Mouse (Mus musculus) stomach, embryonic 14.5 days (tissue): ENCODE results near the gene Trim69. TPM values are rescaled to one million over a fixed set of nuclear protein-coding genes. Genes with fewer than 3 reads are reported as not detected.
A peak's percentile ranks its signal among the peaks of the same experiment; 100 is the strongest.

Experiments
- ATAC-seq: fragments of 200-750 bp; cut with Nextera tagmentation; 2 replicates; pipeline ENCODE4 v1.8.0; 2017; ENCODE audit warnings: low read depth, moderate TSS enrichment; ENCODE audit not compliant: insufficient number of reproducible peaks, insufficient read depth, low FRiP score
- H3K27ac ChIP-seq: fragments of 300-500 bp; sonication (generic); 2 replicates; pipeline ENCODE4 v1.5.1; 2014; ENCODE audit warnings: mild to moderate bottlenecking, low read length, moderate library complexity, mixed read lengths
- H3K27me3 ChIP-seq: fragments of 300-500 bp; sonication (generic); 2 replicates; pipeline ENCODE4 v1.6.1; 2014; ENCODE audit warnings: low read length, control low read depth, mixed read lengths; ENCODE audit not compliant: control insufficient read depth, insufficient read depth
- H3K36me3 ChIP-seq: fragments of 300-500 bp; sonication (generic); 2 replicates; pipeline ENCODE4 v1.6.1; 2014; ENCODE audit warnings: mild to moderate bottlenecking, control low read depth, low read length, moderate library complexity, mixed read lengths; ENCODE audit not compliant: control insufficient read depth, insufficient read depth
- H3K4me1 ChIP-seq: fragments of 300-500 bp; sonication (generic); 2 replicates; pipeline ENCODE4 v1.6.1; 2014; ENCODE audit warnings: low read length, control low read depth, mixed read lengths; ENCODE audit not compliant: control insufficient read depth, insufficient read depth
- H3K4me2 ChIP-seq: fragments of 300-500 bp; sonication (generic); replicated peaks from 2 replicates; pipeline ENCODE4 v1.6.1; 2014; ENCODE audit warnings: low read depth, low read length, control low read depth
- H3K4me3 ChIP-seq: fragments of 300-500 bp; sonication (generic); 2 replicates; pipeline ENCODE4 v1.5.1; 2014; ENCODE audit warnings: low read depth, low read length, control low read depth
- H3K9ac ChIP-seq: fragments of 300-500 bp; sonication (generic); replicated peaks from 2 replicates; pipeline ENCODE4 v1.6.1; 2014; ENCODE audit warnings: low read depth, mild to moderate bottlenecking, control low read depth, low read length, moderate library complexity, mixed read lengths
- H3K9me3 ChIP-seq: fragments of 300-500 bp; sonication (generic); 2 replicates; pipeline ENCODE4 v1.6.1; 2016; ENCODE audit warnings: low read depth, low read length, control low read depth; ENCODE audit not compliant: control insufficient read depth
- WGBS: fragments of 180-500 bp; shearing (Covaris S2); extraction: QIAGEN DNeasy Blood & Tissue Kit; methylation state at CpG from one replicate; pipeline ENCODE4 v1.1.7; 2014; 5-methylcytosine and 5-hydroxymethylcytosine counted together
- polyA plus RNA-seq: library from polyadenylated mRNA; unstranded; fragments of >200 nt; fragmentation: Nextera tagmentation; extraction: Ambion mirVana; gene quantifications from 2 replicates; pipeline ENCODE4 v1.2.1, GENCODE M21; 2014

The Trim69 gene
- polyA plus RNA-seq, 1 experiment from 2014 or later: 0.23 TPM

DNA sequence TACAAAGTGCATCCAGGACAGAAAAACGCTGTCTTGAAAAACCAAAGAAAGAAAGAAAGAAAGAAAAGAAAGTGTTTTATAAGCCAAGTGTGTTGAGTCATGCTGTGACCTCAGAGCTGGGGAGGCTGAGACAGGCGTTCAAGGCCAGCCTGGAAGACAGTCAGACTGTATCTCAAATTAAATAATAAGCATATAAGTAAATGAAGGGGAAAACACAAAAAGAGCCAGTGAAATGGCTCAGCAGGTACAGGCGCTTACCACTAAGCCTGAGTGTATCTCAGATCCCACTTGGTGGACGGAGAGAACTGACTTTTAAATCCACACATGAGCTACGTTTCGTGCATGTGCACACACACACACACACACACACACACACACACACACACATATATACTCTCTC lies 11.2 kb upstream of the Trim69 start:
- WGBS: 91% methylated on average over 6 of the region's 6 CpGs
- H3K27me3 ChIP-seq: no peaks in the 10 kb centered on the region
- peaks cover 9% of the 10 kb centered on the region; the same call in 1 of the 2 replicates for H3K4me1 ChIP-seq
- H3K4me2 ChIP-seq: peak overlapping the region; percentile 56; the same call in 1 of the 2 replicates
- H3K27ac ChIP-seq: no peak overlapping the region
- H3K9ac ChIP-seq: no peak overlapping the region
- H3K9me3 ChIP-seq: no peaks in the 10 kb centered on the region
- no peak for ATAC-seq
- no peak overlapping the region for H3K4me3 ChIP-seq
- H3K36me3 ChIP-seq: no peaks in the 10 kb centered on the region; the same call in 1 of the 2 replicates

DNA sequence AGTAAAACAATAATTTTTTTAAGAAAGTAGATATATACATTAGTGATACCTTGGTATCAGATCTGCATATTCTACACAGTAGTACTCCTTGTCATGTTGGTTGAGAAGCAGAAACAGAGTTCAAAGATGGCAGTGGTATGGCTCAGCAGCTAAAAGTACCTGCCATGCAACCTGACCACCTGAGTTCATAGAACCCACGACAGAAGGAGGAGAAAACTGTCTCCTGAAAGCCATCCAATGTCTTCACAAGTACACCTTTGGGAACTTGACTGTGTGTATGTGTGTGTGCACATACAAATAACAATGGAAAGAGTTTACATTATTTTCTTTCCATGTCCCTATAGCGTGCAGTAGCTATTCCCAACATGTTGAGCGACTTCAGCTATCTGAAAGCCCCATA lies 10.8 kb upstream of the Trim69 start:
- no peaks in the 10 kb centered on the region for H3K9me3 ChIP-seq
- H3K4me3 ChIP-seq: no peak overlapping the region
- H3K27me3 ChIP-seq: no peaks in the 10 kb centered on the region
- H3K4me2 ChIP-seq: no peak overlapping the region
- peaks cover 9% of the 10 kb centered on the region; the same call in 1 of the 2 replicates for H3K4me1 ChIP-seq
- no peak overlapping the region for H3K9ac ChIP-seq
- WGBS: 82% methylated on average over 3 of the region's 3 CpGs
- H3K36me3 ChIP-seq: no peaks in the 10 kb centered on the region; the same call in 1 of the 2 replicates
- no peak for ATAC-seq
- no peak overlapping the region for H3K27ac ChIP-seq

DNA sequence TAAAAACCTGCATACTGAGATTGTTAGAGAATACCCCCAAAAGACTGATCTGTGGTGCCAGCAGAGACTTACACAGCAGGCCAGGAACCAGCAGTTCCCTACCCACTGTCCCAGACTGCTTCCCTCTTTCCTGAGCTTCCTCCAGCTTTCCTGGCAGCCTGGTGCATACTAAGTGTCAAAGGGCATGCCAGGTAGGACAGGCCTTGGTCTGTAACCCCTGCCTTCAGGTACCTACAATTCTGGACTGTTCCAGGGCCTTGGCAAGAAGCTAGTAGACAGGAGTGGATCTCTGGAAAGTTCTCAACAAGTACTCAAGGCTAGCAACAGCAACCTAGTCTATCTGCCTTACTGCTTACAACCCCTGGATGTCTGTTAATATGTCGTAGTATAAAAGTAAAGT lies 9.3 kb upstream of the Trim69 start:
- WGBS: 84% methylated on average over 1 of the region's 1 CpGs
- H3K9ac ChIP-seq: no peak overlapping the region
- no peak for ATAC-seq

DNA sequence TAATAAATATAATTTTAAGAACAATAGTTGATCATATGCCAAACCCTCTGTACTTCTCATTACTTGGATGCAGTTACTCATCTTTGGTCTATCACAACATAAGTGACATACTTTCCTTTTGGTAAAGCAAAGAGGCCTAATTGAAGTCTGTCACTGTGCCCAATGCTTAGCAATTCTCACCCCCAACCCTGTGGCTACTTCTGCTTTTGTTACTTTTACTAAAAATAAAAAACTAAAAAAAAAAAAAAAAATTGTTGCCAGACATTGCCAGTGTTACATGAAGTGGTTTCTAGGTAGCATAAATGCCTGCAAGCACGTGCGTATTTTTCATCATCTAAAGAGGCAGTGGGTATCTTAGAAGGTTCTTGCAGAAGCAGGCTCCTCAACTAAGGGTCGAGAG lies 7.7 kb upstream of the Trim69 start:
- H3K4me3 ChIP-seq: no peak overlapping the region
- 88% methylated on average over 3 of the region's 3 CpGs for WGBS
- peaks cover 9% of the 10 kb centered on the region; the same call in 1 of the 2 replicates for H3K4me1 ChIP-seq
- no peak for ATAC-seq
- no peaks in the 10 kb centered on the region for H3K9me3 ChIP-seq
- no peaks in the 10 kb centered on the region for H3K27me3 ChIP-seq
- no peak overlapping the region for H3K9ac ChIP-seq
- no peak overlapping the region for H3K27ac ChIP-seq
- no peak overlapping the region for H3K4me2 ChIP-seq
- no peaks in the 10 kb centered on the region; the same call in 1 of the 2 replicates for H3K36me3 ChIP-seq

More for the DNA sequence above, 9.3 kb upstream of the Trim69 start:
- Histone ChIP-seq H3K36me3 (no peaks in the 10 kb centered on the region; the same call in 1 of the 2 replicates), H3K4me2 (no peak overlapping the region), H3K27me3 (no peaks in the 10 kb centered on the region), H3K27ac (no peak overlapping the region), H3K9me3 (no peaks in the 10 kb centered on the region), H3K4me1 (peaks cover 9% of the 10 kb centered on the region; the same call in 1 of the 2 replicates), H3K4me3 (no peak overlapping the region)

DNA sequence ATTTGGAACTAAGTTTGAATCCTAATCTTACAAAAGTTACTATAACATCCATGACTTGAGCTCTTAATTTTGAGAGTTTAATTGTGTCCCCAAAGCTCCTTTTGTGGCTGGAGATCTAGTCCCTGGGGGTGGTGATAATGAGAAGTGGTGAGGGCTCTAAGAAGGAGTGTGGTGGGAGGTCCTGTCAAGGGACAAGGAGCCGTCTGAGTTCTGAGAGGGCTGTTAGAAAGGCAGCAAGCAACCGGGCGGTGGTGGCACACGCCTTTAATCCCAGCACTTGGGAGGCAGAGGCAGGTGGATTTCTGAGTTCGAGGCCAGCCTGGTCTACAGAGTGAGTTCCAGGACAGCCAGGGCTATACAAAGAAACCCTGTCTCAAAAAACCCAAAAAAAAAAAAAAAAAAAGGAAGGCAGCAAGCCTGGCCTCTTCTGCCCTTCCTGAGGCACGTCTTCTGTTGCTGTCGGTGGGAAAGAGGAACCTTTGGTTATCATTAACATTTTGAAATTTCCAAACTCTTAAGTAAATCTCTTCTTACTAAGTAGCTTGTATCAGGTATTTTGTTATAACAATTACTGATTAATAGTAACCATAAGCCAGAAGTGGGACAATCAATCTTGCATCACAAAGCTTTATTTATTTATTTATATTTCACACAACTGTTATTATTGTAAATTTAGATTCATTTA lies 6.7 kb upstream of the Trim69 start:
- no peak for ATAC-seq
- H3K4me2 ChIP-seq: no peak overlapping the region
- no peak overlapping the region for H3K9ac ChIP-seq
- H3K27ac ChIP-seq: no peak overlapping the region
- peaks cover 7% of the 10 kb centered on the region for H3K4me1 ChIP-seq
- WGBS: 79% methylated on average over 7 of the region's 7 CpGs
- H3K9me3 ChIP-seq: no peaks in the 10 kb centered on the region
- no peak overlapping the region for H3K4me3 ChIP-seq
- no peaks in the 10 kb centered on the region for H3K27me3 ChIP-seq
- no peaks in the 10 kb centered on the region; the same call in 1 of the 2 replicates for H3K36me3 ChIP-seq

DNA sequence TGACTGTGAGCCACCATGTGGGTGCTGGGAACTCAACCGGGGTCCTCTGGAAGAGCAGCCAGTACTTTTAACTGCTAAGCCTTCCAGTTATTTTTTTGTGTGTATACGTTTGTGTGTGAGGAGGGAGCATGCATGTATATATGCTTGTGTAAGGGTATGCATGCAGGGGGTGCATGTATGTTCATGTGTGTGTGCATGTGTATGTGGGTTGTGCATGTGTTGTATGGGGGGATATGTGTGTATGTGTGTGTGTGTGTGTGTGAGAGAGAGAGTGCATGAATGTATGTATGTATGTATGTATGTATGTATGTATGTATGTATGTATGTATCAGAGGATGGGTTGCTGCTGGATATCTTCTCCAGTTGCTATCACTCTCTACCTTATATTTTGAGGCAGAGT lies 6.0 kb upstream of the Trim69 start:
- Histone ChIP-seq H3K4me3 (no peak overlapping the region), H3K27me3 (no peaks in the 10 kb centered on the region), H3K4me1 (peaks cover 5% of the 10 kb centered on the region; the same call in 1 of the 2 replicates), H3K27ac (no peak overlapping the region), H3K36me3 (no peaks in the 10 kb centered on the region; the same call in 1 of the 2 replicates), H3K9me3 (no peaks in the 10 kb centered on the region), H3K4me2 (no peak overlapping the region), H3K9ac (no peak overlapping the region)
- 93% methylated on average over 2 of the region's 2 CpGs for WGBS
- no peak for ATAC-seq

DNA sequence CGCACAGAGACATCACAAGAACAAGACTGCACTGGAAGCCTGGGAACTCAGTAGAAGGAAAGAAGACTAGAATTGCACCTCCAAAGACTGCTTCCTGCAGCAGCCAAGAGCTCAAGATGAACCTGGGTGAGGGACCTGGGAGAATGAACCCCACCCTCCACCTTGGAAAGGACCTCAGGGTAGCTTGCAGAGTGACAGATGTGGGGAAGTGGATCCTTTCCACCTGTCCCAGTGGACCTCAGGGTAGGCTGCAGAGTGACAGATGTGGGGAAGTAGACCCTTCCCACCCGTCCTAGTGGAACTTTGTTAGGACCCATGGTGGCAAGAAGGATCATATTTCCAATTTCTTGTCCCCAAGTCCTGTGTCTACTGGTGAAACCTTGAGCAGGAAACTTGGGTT lies 5.2 kb upstream of the Trim69 start:
- Histone ChIP-seq H3K4me2 (no peak overlapping the region), H3K9ac (no peak overlapping the region), H3K9me3 (no peaks in the 10 kb centered on the region), H3K27me3 (no peaks in the 10 kb centered on the region), H3K27ac (no peak overlapping the region), H3K4me1 (peaks cover 5% of the 10 kb centered on the region; the same call in 1 of the 2 replicates), H3K36me3 (no peaks in the 10 kb centered on the region; the same call in 1 of the 2 replicates), H3K4me3 (no peak overlapping the region)
- WGBS: 62% methylated on average over 2 of the region's 2 CpGs
- ATAC-seq: no peak

DNA sequence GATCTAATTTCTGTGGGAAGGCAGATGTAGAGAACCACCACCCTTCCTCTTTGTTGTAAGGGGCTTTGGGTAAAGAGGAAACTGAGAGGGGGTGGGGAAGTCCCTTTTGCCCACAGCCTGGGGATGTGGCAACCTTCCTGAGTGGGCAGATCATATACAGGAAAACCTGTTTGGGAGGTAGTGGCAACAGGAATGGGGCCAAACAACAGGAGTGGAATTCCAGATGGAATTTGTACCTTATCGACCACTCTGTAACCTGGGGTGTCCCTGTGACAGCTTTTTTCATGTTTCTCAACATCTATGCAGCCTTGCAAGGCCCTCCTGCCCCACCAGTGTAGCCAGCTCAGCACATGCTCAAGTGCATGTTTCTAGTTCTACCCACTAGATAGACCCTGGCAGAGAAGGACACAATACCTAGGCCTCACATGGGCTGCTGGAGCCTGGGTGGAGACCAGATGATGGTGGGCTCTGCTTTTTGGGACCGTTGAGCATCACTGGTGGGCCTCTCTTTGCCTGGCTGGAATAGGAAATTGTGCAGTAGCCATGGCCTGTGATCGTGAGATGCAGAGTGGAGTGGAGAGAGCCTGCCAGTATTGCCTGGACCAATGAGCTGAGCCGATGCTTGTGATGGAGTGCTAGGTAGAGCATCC lies 4.3 kb upstream of the Trim69 start:
- peaks cover 5% of the 10 kb centered on the region; the same call in 1 of the 2 replicates for H3K4me1 ChIP-seq
- no peak overlapping the region for H3K9ac ChIP-seq
- no peaks in the 10 kb centered on the region for H3K9me3 ChIP-seq
- WGBS: 86% methylated on average over 4 of the region's 4 CpGs
- no peak overlapping the region for H3K4me3 ChIP-seq
- H3K27me3 ChIP-seq: no peaks in the 10 kb centered on the region
- H3K27ac ChIP-seq: no peak overlapping the region
- no peak for ATAC-seq
- no peak overlapping the region for H3K4me2 ChIP-seq
- no peaks in the 10 kb centered on the region; the same call in 1 of the 2 replicates for H3K36me3 ChIP-seq
